Mouse (Mus musculus) kidney, adult 9 months (tissue): ENCODE results near the gene Ppm1n.
A peak's percentile ranks its signal among the peaks of the same experiment; 100 is the strongest.

ENCODE experiments used
- DNase-seq: peaks from one replicate; pipeline ENCODE4 v3.0.0; 2022

Ppm1n gene

DNA sequence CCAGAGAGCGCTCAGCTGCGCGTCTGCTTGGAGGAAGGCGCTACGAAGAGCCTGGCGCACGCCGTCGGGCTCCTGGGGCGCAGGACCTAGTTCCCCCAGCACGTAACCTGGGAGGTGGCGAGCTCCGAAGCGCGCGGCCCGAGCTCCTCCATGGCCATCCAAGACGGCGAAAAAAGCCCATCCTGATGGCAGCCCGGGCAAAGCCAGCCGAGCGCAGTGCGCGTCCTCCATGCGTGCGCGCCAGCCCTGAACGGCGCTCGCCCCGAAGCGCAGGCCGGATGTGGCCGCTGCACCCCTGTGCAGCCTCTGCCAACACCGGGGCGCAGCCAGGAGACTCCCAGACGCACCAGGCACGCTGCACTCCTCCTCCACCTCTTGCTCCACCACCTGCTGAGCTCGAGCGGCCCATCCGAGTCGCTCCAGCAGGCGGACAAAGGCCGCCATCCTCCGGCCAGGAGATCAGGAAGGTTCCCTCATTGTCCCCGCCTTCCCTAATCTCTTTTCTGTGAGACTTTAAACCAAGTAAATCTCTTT is at the start of gene Ppm1n:
Ppm1n (minus strand) TSS at position 484 of the 534 bp plus-strand sequence.
- DNase-seq: no peak

DNA sequence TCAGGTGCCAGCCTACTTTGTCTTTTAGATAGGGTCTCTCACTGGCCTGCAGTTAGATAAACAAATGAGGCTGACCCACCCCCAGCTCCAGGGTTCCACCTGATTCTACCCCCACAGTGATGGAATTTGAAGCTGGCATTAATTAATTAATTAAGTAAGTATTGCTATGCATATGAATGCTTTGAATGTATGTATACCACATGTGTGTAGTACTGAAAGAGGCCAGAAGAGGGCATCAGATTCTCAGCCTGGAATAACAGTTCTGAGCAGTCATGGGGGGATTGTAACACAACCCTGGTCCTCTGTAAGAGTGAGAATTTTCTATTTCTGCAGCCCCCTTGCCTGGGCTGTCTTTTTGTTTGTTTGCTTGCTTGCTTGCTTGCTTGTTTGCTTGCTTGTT is 48.6 kb upstream of the Ppm1n start:
- no peak for DNase-seq

DNA sequence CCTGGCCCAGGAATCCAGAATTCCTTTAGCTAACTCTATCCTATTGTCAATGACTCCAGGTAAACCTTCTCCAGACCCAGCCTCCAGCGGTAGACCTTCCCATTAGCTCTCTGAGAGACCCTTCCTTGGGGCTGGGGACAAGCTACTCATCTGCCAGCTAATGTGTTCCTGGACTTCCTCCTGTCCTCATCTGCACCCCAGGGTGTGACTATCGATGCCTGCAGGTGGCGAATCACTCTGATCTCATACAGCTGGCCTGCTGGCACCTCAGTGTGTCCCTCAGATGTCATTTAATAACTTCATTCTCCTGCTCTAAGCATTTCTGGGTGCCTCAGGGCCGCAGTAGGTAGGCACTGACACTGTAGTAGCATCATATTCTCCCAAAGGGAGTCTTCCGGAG is 47.9 kb upstream of the Ppm1n start:
- no peak for DNase-seq

DNA sequence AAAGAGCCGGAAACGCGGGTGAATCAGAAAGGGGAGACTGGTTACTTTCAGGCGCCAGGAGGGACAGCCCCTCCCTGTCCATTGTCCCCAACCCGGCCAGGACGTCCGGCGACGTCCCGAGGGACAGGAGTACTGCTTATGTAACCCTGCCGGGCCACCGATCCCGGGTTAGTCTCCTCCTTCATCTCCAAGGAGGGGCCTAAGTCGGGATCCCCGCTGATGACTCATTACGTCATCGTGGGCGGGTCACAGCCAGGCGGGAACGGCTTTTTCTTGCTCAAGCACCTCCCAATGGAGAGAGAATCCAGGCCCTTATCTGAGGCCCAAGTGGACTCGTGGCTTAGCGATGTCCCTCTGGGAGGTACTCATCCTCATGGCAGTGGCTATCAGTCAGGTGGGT is 47.3 kb upstream of the Ppm1n start:
- DNase-seq: peak; percentile 94

DNA sequence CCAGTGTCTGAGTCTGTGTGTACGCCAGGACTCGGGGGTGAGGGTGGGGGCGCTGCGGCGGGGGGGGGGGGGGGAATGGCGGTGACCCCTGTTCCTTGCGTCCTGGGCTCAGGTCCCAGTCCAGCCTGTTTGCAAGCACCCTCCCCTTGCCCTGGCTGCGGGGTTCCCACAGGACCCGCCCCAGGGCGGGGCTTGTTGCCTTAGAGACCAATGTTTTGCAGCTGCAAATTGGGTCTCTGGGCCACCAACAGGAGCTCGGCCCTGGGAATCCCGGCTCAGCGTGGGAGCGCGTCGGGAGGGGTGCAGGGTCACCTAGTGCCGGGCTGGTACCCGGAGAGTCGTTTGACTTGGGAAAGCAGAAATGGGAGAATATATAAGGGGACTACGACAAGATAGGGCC is 46.5 kb upstream of the Ppm1n start:
- DNase-seq: peak; percentile 88

DNA sequence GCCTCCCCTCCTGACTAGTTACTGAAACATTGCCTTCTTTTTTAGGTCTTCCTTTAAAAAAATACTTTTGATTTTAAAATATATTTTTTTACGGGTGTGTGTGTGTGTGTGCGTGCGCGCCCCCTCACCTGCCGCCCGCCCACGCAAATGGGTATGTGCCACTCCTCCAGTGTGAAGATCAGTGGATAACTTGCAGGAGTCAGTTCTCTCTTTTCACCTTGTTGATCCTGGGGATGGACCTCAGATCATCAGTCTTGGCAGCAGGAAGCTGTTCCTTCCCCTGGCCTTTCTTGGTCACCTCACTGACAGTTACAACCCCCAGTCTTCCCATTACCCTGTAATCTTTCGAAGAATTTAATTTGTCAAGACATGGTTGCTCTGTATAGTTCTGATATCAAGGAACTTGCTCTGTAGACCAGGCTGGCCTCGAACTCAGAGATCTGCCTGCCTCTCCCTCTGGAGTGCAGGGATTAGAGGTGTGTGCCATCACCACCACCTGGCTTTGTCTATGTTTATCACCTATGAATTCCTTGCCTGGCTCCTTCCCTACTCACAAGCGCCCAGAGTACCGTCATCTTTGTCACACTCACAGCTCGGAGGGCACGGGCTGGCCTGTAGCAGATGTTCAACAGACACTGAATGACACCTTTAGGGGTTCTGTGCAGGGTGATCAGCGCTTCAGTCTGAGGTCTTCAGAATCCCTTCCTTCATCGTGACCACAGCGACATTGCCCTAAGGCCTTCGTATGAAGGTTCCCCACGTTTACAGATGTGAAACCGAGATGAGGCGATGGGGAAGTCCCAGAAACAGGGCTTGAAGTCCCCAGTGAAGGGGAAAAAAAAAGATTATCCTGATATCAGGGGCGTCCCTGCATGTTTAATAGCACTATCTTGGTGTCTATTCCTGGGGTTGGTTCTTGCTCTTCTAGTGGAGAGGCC is 45.7 kb upstream of the Ppm1n start:
- DNase-seq: no peak

DNA sequence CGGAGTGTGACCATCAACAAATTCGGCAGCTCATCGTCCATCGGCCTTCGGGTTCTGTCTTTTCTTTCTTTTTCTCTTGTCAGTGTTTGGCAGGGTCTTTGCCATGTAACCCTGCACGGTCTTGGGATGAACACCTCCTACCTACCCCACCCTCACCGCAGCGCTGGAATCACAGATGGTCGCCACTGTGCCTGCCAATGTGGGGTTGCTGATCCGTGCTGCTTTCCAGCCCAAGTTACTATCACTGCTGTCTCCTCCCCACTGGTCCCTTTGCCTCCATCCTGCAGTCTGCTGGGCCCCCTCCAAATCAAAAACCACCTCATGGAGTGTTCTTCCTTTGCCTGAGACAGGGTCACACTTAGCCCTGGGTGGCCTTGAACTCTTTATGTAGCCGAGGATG is 44.4 kb upstream of the Ppm1n start:
- no peak for DNase-seq

DNA sequence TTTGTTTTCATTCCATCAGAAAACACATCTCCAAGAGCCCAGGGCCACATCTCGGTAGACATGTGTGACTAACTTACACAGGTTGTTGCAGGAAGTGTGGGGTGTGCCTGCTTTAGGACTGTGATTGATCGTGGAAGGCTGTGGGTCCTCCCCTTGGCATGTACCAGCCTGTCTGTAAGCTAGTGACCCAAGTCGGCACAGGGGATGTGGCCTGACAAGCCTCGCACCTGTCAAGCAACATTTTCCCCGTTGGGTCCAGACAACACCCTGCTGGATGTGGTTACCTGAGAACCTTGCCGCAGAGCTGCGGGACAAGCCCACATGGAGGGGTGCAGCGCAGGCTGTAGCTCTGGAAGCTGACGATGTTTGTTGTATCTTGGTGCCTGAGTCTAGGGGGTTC is 42.6 kb upstream of the Ppm1n start:
- no peak for DNase-seq

DNA sequence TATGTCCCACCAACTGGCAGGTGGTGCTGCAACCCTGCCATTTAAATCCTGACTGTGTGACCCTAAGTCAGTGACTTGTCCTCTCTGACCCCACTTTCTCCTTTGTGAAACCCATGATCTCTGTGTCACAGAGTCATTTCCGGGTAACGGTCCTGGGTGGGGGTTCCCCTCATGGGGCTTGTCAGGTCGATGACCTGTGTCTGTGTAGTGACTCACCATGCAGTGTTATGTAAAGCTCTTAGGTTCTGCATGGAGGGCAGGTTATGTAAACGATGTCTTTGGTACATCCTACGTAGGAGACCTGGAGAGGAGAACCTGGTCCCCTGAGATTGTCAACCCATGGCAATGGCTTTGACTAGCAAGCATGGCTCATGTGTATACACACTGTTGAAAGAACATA is 41.6 kb upstream of the Ppm1n start:
- DNase-seq: no peak

DNA sequence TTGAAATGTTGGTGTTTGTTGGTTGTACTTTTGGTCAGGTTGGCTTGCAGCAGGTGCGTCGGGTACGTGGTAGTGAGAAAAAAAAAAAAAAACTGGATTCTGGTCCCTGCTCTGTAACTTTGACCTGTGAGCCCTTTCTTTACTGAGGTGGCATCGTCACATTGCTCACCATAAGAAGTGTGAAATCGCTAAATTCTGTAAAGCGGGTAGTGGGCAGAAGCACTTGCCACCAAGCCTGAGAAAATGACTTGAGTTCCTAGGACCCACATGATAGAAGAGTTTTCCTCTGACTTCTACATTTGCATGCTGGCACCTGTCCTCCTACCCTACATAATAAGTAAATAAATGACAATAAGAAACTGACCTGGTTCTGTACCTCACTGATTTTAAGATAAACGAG is 40.8 kb upstream of the Ppm1n start:
- no peak for DNase-seq

DNA sequence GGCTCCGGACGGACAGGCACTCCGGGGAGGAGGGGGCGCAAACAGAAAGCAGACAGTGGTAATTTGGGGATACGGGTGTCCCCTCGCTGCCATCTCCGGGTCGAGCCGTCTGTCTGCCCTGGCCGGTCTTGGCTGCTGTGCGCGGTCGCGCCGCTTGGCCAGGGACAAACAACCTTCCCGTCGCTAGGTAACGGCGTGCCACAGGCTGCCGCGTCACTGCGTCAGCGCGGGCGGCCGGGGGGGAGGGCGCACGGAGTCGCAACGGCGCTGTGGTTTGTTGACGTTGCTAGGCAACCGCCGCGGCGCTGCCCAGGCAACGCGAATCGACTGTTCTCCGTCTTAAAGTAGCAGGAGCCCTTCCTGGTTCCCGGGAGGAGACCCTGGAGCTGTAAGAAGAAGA is 40.0 kb upstream of the Ppm1n start:
- DNase-seq: peak; percentile 96

DNA sequence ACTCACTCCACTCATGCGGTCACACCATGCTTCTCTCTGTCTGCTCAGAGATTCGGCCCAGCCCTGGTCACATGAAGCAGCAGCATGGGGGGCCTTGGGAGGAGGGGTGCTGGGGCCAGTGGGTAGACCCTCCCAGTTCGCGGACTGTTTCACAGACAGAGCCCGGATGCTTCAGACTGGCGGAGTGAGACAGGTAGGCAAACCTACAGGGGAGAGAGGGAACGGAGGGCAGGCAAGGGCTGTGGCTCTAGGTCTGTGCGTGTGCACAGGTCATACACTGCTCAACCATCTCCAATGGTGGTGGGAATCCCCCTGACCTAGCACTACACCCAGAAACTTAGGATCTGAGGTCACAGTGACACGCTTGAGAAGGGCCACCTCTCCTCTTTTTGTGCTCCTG is 39.6 kb upstream of the Ppm1n start:
- DNase-seq: no peak

DNA sequence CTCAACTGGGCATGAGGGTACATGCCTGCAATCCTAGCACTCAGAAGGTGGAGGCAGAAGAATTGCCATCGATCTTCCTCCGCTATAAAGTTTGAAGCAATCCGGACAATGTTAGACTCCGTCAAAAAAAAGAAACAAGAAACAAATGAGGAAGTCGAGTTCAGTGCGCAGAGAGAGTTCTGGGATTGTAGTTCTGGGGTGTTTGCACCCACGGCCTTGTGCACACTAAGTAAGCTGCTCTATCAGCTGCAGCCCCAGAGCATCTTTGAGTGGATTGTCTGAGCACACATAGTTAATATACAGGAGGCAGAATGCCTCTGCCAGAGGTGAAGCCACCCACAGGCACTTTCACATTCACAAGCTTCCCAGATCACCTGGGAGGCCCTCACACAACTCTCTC is 38.8 kb upstream of the Ppm1n start:
- DNase-seq: no peak

DNA sequence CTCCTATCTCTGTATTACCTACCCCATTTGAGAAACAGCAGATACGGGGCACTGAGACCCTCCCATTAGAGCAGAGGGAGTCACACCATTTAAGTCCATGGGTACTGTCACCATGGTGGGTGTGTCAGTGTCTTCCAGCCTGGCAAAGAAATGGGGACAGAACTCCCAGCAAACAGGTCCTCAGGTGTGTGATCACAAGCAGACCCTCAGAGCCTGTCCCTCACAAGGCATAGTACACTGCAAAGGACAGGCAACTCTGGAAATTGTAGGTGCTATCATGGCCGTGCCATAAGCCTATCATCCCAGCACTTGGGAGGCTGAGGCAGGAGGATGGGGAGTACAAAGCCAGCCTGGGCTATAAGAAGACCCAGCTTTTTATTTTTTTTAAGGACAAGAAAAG is 38.3 kb upstream of the Ppm1n start:
- DNase-seq: no peak

DNA sequence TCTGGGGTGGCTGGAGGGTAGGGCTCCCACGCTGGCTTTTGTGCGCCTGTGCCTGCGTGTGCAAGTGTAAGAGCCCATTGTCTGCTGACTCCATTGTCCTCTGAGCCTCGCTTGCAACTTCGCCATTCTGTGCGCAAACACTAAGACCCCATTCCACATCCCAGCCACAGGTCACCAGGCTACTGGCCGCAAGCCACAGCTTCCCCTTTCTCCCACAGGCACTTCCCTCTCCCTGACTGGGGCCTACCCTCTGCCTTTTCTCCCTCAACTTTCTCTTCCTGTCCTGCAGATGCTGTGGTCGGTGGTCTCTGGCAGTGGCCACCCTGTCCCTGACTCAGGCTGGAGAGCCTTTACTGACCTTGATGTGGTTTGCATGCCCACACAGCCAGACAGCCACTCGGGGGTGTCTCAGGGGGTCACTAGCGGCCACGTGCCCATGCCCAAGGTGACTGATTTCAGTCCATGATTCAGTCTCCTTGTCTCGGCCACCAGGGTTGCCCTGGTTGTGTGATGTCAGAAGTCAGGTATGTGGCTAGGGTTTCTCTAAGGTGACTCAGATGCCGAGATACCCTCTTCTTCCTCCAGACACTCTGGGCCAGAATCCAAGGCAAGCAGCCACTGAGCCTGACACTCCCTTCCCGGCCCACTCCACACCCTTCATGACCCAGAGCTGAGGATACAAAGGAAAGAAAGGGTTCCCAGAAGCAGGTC is 36.7 kb upstream of the Ppm1n start:
- DNase-seq: no peak

DNA sequence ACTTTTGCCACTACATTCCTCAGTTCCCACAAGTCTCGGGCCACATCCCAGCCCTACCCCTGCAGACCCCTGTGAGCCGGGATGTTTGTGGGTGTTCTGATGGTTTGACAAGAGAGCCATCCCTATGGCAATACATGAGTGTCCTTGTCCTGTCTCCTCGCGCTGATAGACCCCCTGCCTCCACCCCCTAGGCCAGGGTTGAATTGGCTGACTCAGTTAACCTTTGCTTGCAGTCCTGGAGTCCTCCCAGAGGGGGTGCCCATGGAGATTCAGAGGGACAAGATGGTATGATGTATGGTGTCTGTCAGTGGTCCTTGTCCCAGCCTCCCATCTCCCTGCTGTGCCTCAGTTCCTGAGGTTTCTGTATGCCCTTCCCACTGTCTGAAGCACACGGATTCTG is 34.2 kb upstream of the Ppm1n start:
- no peak for DNase-seq

DNA sequence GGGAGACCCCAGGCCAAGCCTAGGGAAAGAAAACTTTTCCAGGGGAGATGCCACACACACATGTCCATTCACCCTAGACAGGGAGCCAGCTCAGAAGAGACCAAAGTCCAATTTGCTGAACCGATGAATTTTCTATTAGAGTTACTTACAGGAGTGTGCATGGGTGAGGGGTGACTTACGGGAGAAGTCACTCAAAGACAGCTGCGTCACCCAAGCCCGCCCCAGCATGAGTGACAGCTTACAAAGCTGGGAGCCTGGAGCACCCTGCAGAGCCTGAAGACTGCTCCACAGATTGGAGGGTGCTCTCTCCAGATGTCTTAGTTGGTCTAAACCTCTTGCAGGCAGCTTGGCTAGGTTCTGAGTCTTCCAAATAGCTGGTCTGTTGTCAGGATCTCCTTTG is 32.1 kb upstream of the Ppm1n start:
- peak; percentile 71 for DNase-seq

DNA sequence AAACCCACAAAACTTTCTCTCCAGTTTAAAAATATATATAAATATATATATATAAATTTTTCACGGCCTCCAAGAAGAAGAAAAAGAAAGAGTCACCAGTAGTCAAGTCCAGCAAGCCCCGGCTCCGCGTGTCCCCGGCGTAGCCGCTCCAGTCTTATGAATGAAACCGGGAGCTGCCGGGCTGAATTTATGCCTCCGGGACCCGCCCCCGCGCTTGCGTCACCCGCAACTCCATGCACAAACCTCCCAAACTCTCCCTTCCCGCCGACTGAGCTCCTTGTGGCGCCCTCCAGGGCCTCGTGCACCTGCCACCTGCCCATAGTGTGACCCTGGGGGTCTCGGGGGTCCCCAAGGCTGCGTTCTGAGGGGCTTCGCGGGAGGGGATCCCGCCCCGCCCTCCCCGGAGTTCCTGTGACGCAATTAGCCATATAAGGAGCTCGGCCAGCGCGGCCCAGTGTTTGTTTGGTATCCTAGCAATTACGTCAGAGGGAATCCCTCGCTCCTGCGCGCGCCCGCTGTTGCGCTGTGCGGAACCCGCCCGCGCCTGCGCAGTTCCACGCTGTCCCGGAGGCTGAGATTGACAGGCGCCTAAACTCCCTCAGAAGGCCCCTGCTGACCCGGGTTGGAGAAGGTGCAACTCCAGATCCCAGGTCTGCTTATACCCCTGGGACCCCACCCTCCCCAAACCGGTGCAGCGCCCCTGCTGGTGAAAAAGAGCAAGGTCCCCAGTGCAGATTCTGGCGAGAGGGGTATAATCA is 30.2 kb upstream of the Ppm1n start, which contains the start of gene Fosb:
Fosb (minus strand) TSS at position 168 of the 758 bp plus-strand sequence.
- DNase-seq: peak; percentile 97

DNA sequence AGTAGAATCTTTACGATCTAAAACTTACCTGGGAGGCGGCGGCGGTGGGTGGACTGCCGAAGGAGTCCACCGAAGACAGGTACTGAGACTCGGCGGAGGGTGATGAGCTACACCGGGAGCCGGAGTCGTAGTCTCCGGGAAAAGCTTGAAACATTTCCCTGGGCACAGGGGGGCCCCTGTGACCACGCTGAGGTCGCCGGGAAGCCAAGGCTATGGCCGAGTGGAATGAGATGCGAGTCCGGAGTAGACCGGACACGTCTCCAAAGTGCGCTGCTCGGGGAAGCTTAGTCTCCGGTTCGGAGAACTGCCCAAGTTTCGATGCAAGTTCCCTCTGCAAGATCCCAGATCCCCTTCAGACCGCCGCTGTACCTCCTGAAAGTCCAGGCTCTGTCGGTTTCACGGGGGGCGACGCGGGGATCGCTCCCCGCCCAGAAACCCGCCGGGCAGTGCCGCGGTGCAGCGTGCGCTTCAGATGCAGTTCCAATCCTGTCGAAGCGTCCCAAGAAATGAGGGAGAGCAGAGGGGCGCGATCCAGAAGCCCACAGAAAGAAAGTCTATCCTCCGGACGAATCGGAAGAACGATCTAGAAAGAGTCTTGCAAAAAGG is 29.5 kb upstream of the Ppm1n start:
- DNase-seq: no peak

DNA sequence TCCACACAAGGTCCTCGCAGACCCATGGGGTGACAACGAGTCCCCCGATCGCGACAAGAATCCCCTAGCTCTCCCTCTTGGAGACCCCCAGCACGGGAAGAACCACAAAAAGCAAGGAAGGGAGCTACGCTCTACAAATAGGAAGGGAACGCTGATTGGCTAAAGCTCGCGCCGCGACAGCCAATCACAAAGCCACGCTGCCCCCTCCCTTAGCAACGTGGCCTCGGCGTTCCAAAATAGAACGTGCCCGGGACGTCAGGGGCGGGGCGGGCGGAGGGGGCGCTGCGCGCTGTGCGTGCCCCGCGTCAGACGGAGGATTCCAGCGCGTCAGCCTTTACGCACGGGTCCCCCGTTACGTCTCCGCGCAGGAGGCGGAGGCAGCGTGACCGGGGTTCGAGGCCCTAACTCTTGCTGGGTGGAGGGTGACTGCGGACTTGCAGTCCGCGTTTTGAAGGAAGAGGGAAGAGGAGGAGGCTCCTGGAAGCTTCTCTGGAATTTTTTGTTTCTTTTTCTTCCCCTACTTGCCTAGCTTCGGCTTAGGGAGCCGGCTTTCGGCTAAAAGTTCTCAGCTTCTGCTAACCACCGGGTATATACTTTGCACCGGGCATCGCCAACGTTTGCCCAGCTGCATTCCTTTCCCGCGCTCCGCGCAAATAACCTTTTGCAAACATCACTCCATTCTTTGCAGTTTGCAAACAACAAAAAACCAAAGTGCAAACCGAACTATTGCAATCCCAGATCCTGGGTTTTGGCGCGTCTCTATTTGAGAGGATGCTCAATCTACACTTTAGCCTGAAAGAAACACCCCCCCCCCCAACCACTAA is 28.8 kb upstream of the Ppm1n start:
- DNase-seq: peak; percentile 96

DNA sequence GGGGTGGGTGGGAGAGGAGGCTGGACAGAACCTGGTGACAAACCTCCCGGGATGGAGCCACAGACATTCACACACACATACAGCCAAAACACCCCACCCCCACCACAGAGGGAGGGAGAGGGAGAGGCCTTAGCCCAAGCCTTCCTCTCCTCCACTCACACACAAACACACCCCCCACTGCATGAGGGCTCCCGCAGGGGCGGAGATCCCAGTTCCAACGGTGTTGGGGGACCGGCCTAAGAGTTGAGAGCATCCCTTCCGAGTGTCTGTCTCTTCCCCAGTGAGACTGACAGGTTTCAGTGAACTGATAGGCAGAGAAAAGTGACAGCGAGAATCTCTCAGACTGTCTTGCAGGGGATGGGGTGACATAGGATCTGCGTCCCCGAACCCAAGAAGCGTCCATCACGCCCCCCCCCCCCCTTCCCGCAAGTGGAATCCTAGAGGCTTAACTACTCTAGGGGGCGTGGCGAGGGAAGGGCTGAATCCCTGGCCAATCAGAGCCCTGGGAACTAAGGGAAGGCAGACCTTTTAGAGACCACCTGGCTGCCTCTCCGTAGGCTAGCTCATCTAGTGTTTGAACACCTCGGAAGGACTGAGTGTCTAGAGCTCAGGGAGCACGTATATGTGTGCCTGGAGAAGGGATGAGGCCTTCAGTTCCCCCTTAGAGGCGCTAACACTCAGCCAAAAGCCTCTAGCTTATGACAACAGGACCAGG is 28.0 kb upstream of the Ppm1n start:
- peak; percentile 79 for DNase-seq
